Mouse (Mus musculus) cerebellum, adult 2 months (tissue): Measurements from ENCODE around the gene 4931440F15Rik. TPM values are rescaled to one million over a fixed set of nuclear protein-coding genes. Genes with fewer than 3 reads are reported as not detected.
"Not testable (repeated sequence)": the region's sequence is repeated elsewhere in the genome, so short reads cannot be mapped to it uniquely, and the experiment has no call there.

Experiments
- DNase-seq, 2 experiments: peaks; one replicate each; pipeline ENCODE4 v3.0.0; 2021
- H3K27ac ChIP-seq: fragments of 200-500 bp; 2 replicates; pipeline ENCODE4 v1.5.1; 2012; ENCODE audit warnings: low read length, control low read depth, inconsistent platforms; ENCODE audit not compliant: insufficient read depth
- H3K27me3 ChIP-seq: fragments of 200-500 bp; 2 replicates; pipeline ENCODE4 v1.6.1; 2012; ENCODE audit warnings: inconsistent platforms, mild to moderate bottlenecking, low read length, moderate library complexity; ENCODE audit not compliant: control insufficient read depth, insufficient read depth
- H3K4me1 ChIP-seq: fragments of 200-500 bp; 2 replicates; pipeline ENCODE4 v1.6.1; 2011; ENCODE audit warnings: low read length; ENCODE audit not compliant: control insufficient read depth, insufficient read depth
- H3K4me3 ChIP-seq: fragments of 200-500 bp; replicated peaks from 2 replicates; pipeline ENCODE3; 2011; ENCODE audit warnings: mild to moderate bottlenecking, low read depth, low read length, control low read depth; ENCODE audit not compliant: insufficient read depth
- CTCF ChIP-seq: fragments of 200-500 bp; IDR thresholded peaks from 2 replicates; pipeline ENCODE4 v1.5.1; 2011; ENCODE audit warnings: low read depth, mild to moderate bottlenecking, control low read depth, low read length, moderate library complexity, borderline replicate concordance; ENCODE audit not compliant: insufficient read depth
- POLR2A ChIP-seq: fragments of 200-500 bp; IDR thresholded peaks from 2 replicates; pipeline ENCODE4 v1.6.1; 2011; ENCODE audit warnings: low read length, control low read depth, borderline replicate concordance; ENCODE audit not compliant: insufficient read depth
- WGBS: fragments of 180-500 bp; shearing (Covaris S2); methylation state at CpG from one replicate; pipeline ENCODE4 v1.1.7; 2018; 5-methylcytosine and 5-hydroxymethylcytosine counted together
- polyA plus RNA-seq: library from polyadenylated mRNA; depleted of rRNA; stranded (reverse); fragments of >200 nt; gene quantifications from 2 replicates; pipeline ENCODE4 v1.2.3, GENCODE M21; 2012; rRNA removed

Gene 4931440F15Rik
- polyA plus RNA-seq = 0.67 and 1.1 TPM in 2 replicates

DNA sequence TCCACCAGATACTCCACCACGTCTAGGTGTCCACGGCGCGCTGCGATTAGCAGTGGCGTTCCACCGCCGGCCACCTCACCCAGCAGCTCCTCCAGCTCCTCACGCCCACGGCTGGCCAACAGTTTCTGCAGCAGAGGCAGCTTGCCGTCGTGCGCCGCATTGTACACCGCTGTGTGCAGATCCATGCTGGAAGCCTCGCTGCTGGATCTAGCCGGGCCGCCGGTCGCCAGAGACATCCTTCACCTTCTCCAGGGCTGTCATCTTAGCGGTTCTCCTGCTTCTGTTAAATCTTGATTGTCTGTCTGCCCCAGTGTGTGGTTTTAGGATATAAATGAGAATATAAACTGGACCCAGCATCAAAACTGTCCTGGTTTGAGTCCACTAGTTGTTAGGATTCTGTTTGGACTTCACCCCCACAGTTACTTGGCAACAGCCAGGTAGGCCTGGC is at the start of gene 4931440F15Rik:
Gene 4931440F15Rik (minus strand): TSS at position 398 of the 448 bp plus-strand sequence.
- DNase-seq, H3K27ac ChIP-seq, H3K27me3 ChIP-seq, H3K4me1 ChIP-seq, H3K4me3 ChIP-seq: not testable (repeated sequence)
- WGBS = 57% methylated on average over 21 of the region's 21 CpGs

DNA sequence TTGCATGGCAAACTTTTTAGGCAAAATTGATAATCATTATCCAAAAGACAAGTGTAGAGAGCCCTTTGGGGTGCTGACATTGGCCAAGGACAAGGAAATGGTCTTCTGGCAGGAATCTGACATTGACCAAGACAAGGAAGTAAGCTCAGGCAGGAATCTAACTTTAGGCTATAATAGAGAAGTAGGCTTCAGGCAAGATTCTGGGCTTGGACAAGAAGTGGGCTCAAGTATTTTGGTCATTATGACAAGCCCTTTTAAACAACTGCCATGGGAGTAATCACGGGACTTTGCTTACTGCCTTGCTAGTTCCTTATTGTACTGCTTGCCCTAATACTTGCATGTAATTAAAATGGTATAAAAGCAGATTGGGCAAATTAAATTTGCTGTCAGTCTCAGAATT is 49.3 kb upstream of the 4931440F15Rik start:
- H3K4me1 ChIP-seq, DNase-seq, H3K4me3 ChIP-seq, H3K27ac ChIP-seq, H3K27me3 ChIP-seq: not testable (repeated sequence)
- 84% methylated on average over 1 of the region's 1 CpGs for WGBS

DNA sequence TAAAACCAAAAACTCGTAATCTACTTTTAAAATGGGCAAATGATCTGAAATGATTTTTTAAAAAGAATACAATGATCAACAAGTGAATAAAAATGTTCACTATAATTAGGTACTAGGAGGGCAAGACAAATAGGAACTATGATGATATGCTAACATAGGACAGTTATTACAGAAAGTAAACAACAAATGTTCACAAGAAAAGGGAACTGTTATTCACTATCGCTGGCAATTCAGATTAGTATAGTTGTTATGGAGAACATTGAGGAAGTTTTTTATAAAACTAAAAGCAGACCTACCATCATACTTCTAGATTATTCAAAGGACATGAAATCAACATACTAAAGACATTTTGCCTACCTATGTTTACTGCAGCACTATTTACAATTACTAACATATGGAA is 44.7 kb upstream of the 4931440F15Rik start:
- TF ChIP-seq CTCF = no peak
- Histone ChIP-seq H3K27me3 (no peaks in the 10 kb centered on the region), H3K4me3 (no peak overlapping the region), H3K4me1 (no peaks in the 10 kb centered on the region), H3K27ac (no peak overlapping the region)
- WGBS = 94% methylated on average over 2 of the region's 2 CpGs
- no peak for DNase-seq

DNA sequence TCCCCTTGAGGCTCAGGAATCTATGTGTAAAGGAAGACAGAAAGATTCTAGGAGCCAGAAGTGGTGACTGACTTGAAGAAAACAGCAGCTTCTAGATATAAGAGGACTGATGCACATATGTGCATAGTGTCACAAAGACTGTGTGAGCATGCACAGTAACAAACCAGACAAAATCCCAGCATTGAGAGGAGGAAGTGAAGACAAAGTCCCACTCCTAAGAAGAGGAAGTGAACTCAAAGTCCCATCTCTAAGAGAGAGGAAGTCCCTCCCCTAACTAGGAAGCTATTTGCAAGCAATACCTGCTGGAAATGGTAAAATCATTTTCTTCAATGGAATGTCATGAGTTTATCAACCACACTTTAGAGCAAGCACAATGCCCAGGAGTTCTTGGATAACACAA is 38.8 kb upstream of the 4931440F15Rik start:
- H3K27ac ChIP-seq = no peak overlapping the region
- no peaks in the 10 kb centered on the region for H3K27me3 ChIP-seq
- no peak for TF ChIP-seq POLR2A
- TF ChIP-seq CTCF = no peak
- DNase-seq = no peak
- H3K4me3 ChIP-seq = no peak overlapping the region
- H3K4me1 ChIP-seq = no peaks in the 10 kb centered on the region

DNA sequence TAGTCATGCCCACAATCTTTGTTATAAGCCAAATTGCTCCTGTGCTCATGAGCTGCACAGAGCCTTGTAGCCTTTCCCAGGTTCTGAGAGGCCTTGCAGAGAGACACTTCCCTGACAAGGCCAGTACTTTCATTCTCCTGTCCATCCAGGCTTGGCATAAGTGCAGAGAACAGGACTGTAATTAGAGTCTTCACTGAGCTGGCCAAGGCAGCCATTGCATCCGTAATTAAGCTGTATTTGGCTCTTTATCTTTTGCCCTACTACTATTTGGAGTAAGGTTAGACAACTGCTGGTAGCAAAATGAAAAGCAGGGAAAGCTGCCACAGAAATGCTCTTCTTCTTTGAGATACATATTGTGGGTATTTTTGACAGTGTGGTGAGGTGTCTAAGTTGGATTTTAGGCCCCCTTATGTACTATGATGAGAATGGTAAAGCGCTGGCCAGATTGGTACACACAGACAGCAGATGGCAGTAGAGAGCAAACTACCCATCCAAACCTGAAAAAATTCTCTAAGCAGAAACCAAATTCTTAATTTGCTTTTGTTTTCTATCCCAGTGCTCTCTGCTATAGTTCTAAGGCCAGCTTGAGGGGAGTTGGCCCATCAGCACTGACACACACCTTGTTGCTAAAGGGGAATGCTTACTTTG is 36.4 kb upstream of the 4931440F15Rik start:
- Histone ChIP-seq H3K27ac (no peak overlapping the region), H3K4me3 (no peak overlapping the region), H3K4me1 (no peaks in the 10 kb centered on the region), H3K27me3 (no peaks in the 10 kb centered on the region)
- peak; percentile 24 to 25 for DNase-seq
- 30% methylated on average over 2 of the region's 2 CpGs for WGBS
- TF ChIP-seq POLR2A = no peak
- TF ChIP-seq CTCF = peak; percentile 37; the same call in 1 of the 2 replicates

DNA sequence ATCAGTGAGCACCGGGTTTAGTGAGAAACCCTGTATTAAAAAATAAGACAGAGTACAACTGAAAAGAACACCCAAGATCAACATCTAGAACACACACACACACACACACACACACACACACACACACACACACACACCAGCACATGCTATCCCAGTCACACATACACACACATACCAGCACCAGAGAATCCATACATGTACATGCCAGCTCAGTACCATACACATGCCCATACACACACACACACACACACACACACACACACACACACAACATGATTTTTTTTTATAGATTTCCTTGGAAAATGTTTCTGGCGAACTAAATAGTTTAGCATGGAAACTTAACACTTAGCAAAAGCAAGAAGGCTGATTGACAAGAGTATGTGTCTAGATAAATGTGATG is 35.6 kb upstream of the 4931440F15Rik start:
- Histone ChIP-seq H3K27ac (no peak overlapping the region), H3K4me3 (no peak overlapping the region), H3K4me1 (no peaks in the 10 kb centered on the region), H3K27me3 (no peaks in the 10 kb centered on the region)
- no peak for DNase-seq
- TF ChIP-seq POLR2A = no peak
- no peak for TF ChIP-seq CTCF
- 83% methylated on average over 2 of the region's 2 CpGs for WGBS

DNA sequence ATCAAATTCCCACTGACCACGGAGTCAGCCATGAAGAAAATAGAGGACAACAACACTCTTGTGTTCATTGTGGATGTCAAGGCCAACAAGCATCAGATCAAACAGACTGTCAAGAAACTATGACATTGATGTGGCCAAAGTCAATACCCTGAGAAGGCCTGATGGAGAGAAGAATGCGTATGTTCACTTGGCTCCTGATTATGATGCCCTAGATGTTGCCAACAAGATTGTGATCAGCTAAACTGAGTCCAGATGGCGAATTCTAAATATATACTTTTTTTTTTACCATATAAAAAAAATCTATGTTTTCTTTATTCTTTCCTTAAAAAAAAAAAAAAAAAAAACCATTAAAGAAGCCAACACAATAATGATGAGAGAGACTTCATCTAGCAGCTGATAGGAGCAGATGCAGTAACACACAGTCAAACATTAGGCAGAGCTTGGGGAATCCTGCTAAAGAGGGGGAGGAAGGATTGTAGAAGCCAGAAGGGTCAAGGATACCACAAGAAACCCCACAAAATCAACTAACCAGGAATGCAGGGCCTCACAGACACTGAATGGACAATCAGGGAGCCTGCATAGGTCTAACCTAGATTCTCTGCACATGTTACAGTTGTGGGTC is 15.2 kb upstream of the 4931440F15Rik start:
- H3K27me3 ChIP-seq = no peaks in the 10 kb centered on the region
- WGBS = 87% methylated on average over 3 of the region's 3 CpGs
- no peak overlapping the region for H3K4me3 ChIP-seq
- no peak overlapping the region for H3K27ac ChIP-seq
- H3K4me1 ChIP-seq = peaks cover 3% of the 10 kb centered on the region; the same call in 1 of the 2 replicates
- TF ChIP-seq POLR2A = no peak
- no peak for TF ChIP-seq CTCF
- no peak for DNase-seq

DNA sequence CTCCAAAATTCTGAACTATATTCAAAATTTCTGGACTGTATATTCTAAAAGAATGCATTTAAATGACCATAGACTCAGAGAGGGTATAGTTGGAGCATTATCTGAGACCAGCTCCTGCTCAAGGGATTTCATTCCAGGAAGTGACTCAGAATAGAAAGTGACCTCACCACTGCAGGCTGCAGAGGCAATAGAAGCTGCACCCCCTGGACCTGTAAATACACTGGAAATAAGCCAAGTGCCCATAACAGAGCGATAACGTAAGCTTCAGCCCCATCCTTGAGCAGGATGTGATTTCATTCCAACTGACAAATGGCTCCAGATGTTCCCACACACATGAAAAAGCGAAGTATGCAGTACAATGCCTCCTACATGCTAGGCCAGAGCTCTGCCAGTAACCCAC is 14.3 kb upstream of the 4931440F15Rik start:
- no peak overlapping the region for H3K27ac ChIP-seq
- WGBS = 26% methylated on average over 3 of the region's 3 CpGs
- no peak for TF ChIP-seq POLR2A
- no peak for TF ChIP-seq CTCF

More for the DNA sequence above, 14.3 kb upstream of the 4931440F15Rik start:
- Histone ChIP-seq H3K4me1 (peaks cover 3% of the 10 kb centered on the region; the same call in 1 of the 2 replicates), H3K4me3 (no peak overlapping the region), H3K27me3 (no peaks in the 10 kb centered on the region)
- peak in 1 of 2 experiments; percentile 37 for DNase-seq
